In the genomic region with DNA sequence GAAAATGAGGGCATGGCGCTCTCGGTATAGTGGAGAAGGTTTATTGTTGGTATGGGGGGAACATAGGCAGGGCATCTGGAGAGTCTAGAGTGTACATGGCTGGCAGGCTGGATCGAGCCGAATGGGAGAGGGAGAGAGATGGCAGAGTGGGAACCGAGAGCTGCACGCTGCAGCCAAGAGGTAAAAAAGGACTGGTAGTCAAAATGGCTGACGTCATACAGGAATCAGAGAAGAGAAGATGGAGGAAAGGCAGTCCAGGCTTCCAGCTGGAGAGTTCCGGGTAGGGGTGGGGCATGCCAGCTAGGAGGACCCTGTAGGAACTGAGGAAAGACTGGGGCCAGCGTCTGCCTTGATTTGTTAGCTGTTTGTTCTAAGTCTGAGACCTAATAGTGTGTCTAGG, we compare ENCODE assay signal across 30 mouse cellular contexts.
DNase-seq lines count a peak whose midpoint lies in the region; ATAC-seq and TF ChIP-seq lines count a peak whose summit lies in the region.
"Had no signal": no experiment of that assay in that cellular context is flagged by ENCODE, and none has a peak within 500 bp of the region (broad histone marks: within the 10 kb centered on the region; RNA-seq: fewer than 3 reads in every experiment).

No protein-coding gene starts in this region.

- no peaks in the 10 kb centered on the region for H3K36me3 ChIP-seq in C2C12 (ENCODE audit: control insufficient read depth, insufficient read depth)
- no peaks in the 10 kb centered on the region for H3K36me3 ChIP-seq in ES-E14 (ENCODE audit: control insufficient read depth, insufficient read depth, low read length, poor library complexity, severe bottlenecking)
- no peaks in the 10 kb centered on the region for H3K36me3 ChIP-seq in embryonic facial prominence, embryonic 10.5 days (replicated peaks)
- H3K36me3 ChIP-seq: embryonic facial prominence, embryonic 13.5 days; forebrain, embryonic 10.5 days; G1E; heart, embryonic 12.5 days; heart, embryonic 15.5 days; hindbrain, embryonic 12.5 days; hindbrain, embryonic 15.5 days had no signal

- peak; percentile 56; the same call in 1 of the 2 replicates for ATAC-seq in frontal cortex, adult (ENCODE audit: low TSS enrichment)
- ATAC-seq: activated CD4-positive, CD25-positive, alpha-beta regulatory T cell, adult 4 months; forebrain, embryonic 13.5 days; forebrain, embryonic 16.5 days; intestine, postnatal 0 days; Patski had no signal

- H3K27me3 ChIP-seq in C2C12 (ENCODE audit: control insufficient read depth, insufficient read depth, insufficient read length) = no peaks in the 10 kb centered on the region
- no peaks in the 10 kb centered on the region for H3K27me3 ChIP-seq in embryonic facial prominence, embryonic 10.5 days (replicated peaks; ENCODE audit: low read depth, poor library complexity, severe bottlenecking)
- H3K27me3 ChIP-seq: CH12.LX; embryonic facial prominence, embryonic 13.5 days; forebrain, embryonic 13.5 days; heart, embryonic 12.5 days; heart, embryonic 15.5 days; hindbrain, embryonic 12.5 days; hindbrain, embryonic 15.5 days; Patski had no signal

- H3K27ac ChIP-seq in ES-E14 (ENCODE audit: insufficient read depth, low read depth, low read length, poor library complexity, severe bottlenecking) = no peak overlapping the region; the same call in 1 of the 2 replicates
- H3K27ac ChIP-seq in embryonic facial prominence, embryonic 10.5 days (replicated peaks) = peak overlapping the region; percentile 1; the same call in 1 of the 2 replicates
- H3K27ac ChIP-seq: embryonic facial prominence, embryonic 13.5 days; forebrain, embryonic 10.5 days; forebrain, embryonic 13.5 days; heart, adult 2 months; heart, embryonic 15.5 days; hindbrain, embryonic 12.5 days; hindbrain, embryonic 15.5 days had no signal

- in situ Hi-C loops in ES-E14 (cut with MboI; ENCODE audit: low sequenced_read_pairs in 2 of 2, unreplicated experiment in 2 of 2) = no loop called here

- H3K79me3 ChIP-seq in C2C12 (ENCODE audit: low read depth) = no peaks in the 10 kb centered on the region

- peaks cover 4 to 17% of the 10 kb centered on the region in 2 experiments; a peak in 3 of 4 replicates for H3K4me1 ChIP-seq in ES-E14 (ENCODE audit: control insufficient read depth in 2 of 2, insufficient read depth in 2 of 2, low read length in 2 of 2, poor library complexity in 1 of 2)
- H3K4me1 ChIP-seq in embryonic facial prominence, embryonic 10.5 days = no peaks in the 10 kb centered on the region
- H3K4me1 ChIP-seq: embryonic facial prominence, embryonic 13.5 days; forebrain, embryonic 10.5 days; forebrain, embryonic 13.5 days; heart, embryonic 12.5 days; hindbrain, embryonic 12.5 days; hindbrain, embryonic 15.5 days had no signal

- no peak for DNase-seq in frontal cortex, postnatal 25 days (ENCODE audit: low spot score in 2 of 2)
- DNase-seq in ES-E14 (ENCODE audit: low read depth, low spot score) = no peak
- no peak for DNase-seq in embryonic facial prominence, embryonic 10.5 days (ENCODE audit: low spot score)
- DNase-seq in right cerebral cortex, postnatal 25 days = no peak
- DNase-seq in cerebellum, adult 11 months = no peak
- DNase-seq: adrenal gland, adult 8-10 months; adrenal gland, postnatal 25 days; cerebellum, adult 18-20 months; cerebellum, adult 9-10 months; cerebellum, postnatal 14 days; gastrocnemius, postnatal 25 days; heart, adult 2 months; heart, postnatal 14 days; heart, postnatal 4 days; kidney, adult 8-10 months had no signal

- no peak for TF ChIP-seq CTCF in C2C12 (IDR thresholded peaks at IDR 0.05; ENCODE audit: control insufficient read depth, insufficient read depth, insufficient read length)

- H3K4me3 ChIP-seq in C2C12 (ENCODE audit: insufficient read depth, poor library complexity, severe bottlenecking) (no peak overlapping the region), ES-E14 (ENCODE audit: insufficient read depth in 1 of 2, low read depth in 1 of 2, low read length in 2 of 2, poor library complexity in 1 of 2, severe bottlenecking in 1 of 2) (peak overlapping the region in 1 of 2 experiments; percentile 32; a peak in 2 of 4 replicates)
- no peak overlapping the region for H3K4me3 ChIP-seq in embryonic facial prominence, embryonic 10.5 days
- H3K4me3 ChIP-seq: embryonic facial prominence, embryonic 13.5 days; forebrain, embryonic 10.5 days; forebrain, embryonic 13.5 days; heart, adult 2 months; heart, embryonic 12.5 days; heart, embryonic 15.5 days; hindbrain, embryonic 12.5 days; hindbrain, embryonic 15.5 days had no signal

- WGBS in embryonic facial prominence, embryonic 10.5 days = 86% methylated on average over 9 of the region's 9 CpGs

- H3K79me2 ChIP-seq in C2C12 (ENCODE audit: control insufficient read depth, insufficient read depth) = no peaks in the 10 kb centered on the region

- no peaks in the 10 kb centered on the region for H3K9me3 ChIP-seq in ES-E14 (ENCODE audit: control insufficient read depth, insufficient read depth, low read depth, low read length)
- no peaks in the 10 kb centered on the region for H3K9me3 ChIP-seq in embryonic facial prominence, embryonic 10.5 days
- H3K9me3 ChIP-seq: embryonic facial prominence, embryonic 13.5 days; forebrain, embryonic 10.5 days; forebrain, embryonic 13.5 days; G1E; heart, embryonic 12.5 days; heart, embryonic 15.5 days; hindbrain, embryonic 12.5 days; hindbrain, embryonic 15.5 days had no signal

- H3K9ac ChIP-seq in ES-E14 (ENCODE audit: insufficient read depth, low read depth, low read length, poor library complexity, severe bottlenecking) = peak overlapping the region; percentile 55; the same call in 1 of the 2 replicates
- H3K9ac ChIP-seq: embryonic facial prominence, embryonic 13.5 days; forebrain, embryonic 13.5 days; heart, embryonic 12.5 days; heart, embryonic 15.5 days; hindbrain, embryonic 12.5 days; hindbrain, embryonic 15.5 days had no signal

- peak overlapping the region; percentile 3 for H3ac ChIP-seq in C2C12 (ENCODE audit: control insufficient read depth, insufficient read length, low read depth)

TF ChIP-seq in C2C12, 6 proteins besides CTCF, POLR2A, EP300 and RAD21:
- TF ChIP-seq MYOD1 (IDR thresholded peaks at IDR 0.05; ENCODE audit: control insufficient read depth, insufficient read length, low read depth) (no peak), MYOG (IDR thresholded peaks at IDR 0.05; ENCODE audit: control insufficient read depth, extremely low read depth, insufficient read length) (no peak)

TF ChIP-seq in ES-E14, 5 proteins besides CTCF, POLR2A, EP300 and RAD21:
- TF ChIP-seq HCFC1 (IDR thresholded peaks at IDR 0.05; ENCODE audit: borderline replicate concordance, insufficient read depth, low read length) = no peak
- TF ChIP-seq CHD2 (IDR thresholded peaks at IDR 0.05; ENCODE audit: low read depth, low read length) = no peak
- TF ChIP-seq MAFK (IDR thresholded peaks at IDR 0.05; ENCODE audit: insufficient read depth, low read depth, low read length) = no peak
- no peak for TF ChIP-seq ZNF384 (IDR thresholded peaks at IDR 0.05; ENCODE audit: low read depth, low read length)
- TF ChIP-seq ZC3H11A (IDR thresholded peaks at IDR 0.05; ENCODE audit: borderline replicate concordance, low read depth, low read length) = no peak
TF ChIP-seq in ES-E14: peak in this region for 0.
